Mouse (Mus musculus): ENCODE measurements around the gene Mlec.
A peak's percentile ranks its signal among the peaks of the same experiment; 100 is the strongest.
"Not testable (repeated sequence)": the region's sequence is repeated elsewhere in the genome, so short reads cannot be mapped to it uniquely, and the experiment has no call there.

Mlec gene

GRCm38 (mm10) chr5:115179596-115179995, 21.6 kb upstream of the Mlec start:
- no peak for DNase-seq (ENCODE audit: low spot score)

GRCm38 (mm10) chr5:115177866-115178265, 19.9 kb upstream of the Mlec start:
- no peak for DNase-seq (ENCODE audit: low spot score)

GRCm38 (mm10) chr5:115174554-115174953, 16.6 kb upstream of the Mlec start:
- no peak for DNase-seq (ENCODE audit: low spot score)

GRCm38 (mm10) chr5:115170150-115170549, 12.2 kb upstream of the Mlec start:
- DNase-seq (ENCODE audit: low spot score): no peak

- DNase-seq (ENCODE audit: low spot score): no peak
These were observed 10.8 kb upstream of the Mlec start for GRCm38 (mm10) chr5:115168641-115169415.

DNA sequence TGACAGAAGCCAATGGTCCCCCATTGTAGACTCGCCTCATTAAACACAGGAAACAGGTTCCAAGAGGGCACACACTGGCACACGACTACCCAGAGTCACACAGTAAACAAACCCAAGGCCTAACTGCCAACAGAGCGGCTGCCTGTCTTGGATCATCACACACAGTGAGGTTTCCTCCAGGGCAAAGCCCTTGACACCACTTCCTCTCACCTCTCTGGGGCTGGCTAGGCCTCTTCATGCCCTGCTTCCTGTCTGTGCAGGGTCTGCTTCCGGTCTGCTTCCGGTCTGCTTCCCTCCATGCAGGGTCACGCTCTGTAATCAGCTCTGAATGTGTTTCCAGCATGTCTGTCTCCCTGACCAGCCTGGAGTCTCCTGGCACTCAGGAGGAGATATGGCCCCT, 9.4 kb upstream of the Mlec start:
- no peak for DNase-seq (ENCODE audit: low spot score)

DNA sequence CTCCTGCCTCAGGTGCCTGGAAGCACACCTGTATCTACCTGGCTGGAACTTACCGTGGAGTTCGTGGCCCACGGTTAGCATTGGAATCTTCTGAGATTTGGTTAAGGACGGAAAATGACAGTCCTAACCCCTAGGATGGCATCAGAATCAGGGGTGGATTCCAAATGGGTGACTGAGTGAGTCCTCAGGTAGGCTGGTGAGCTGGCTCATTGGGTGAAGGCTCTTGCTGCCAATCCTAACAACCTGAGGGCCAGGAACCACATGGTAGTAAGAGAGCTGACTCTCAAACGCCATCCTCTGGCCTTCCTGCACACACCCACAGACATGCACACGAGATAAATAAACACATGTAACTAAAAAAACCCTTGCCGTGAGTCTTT, 8.8 kb upstream of the Mlec start:
- no peak for DNase-seq (ENCODE audit: low spot score)

DNA sequence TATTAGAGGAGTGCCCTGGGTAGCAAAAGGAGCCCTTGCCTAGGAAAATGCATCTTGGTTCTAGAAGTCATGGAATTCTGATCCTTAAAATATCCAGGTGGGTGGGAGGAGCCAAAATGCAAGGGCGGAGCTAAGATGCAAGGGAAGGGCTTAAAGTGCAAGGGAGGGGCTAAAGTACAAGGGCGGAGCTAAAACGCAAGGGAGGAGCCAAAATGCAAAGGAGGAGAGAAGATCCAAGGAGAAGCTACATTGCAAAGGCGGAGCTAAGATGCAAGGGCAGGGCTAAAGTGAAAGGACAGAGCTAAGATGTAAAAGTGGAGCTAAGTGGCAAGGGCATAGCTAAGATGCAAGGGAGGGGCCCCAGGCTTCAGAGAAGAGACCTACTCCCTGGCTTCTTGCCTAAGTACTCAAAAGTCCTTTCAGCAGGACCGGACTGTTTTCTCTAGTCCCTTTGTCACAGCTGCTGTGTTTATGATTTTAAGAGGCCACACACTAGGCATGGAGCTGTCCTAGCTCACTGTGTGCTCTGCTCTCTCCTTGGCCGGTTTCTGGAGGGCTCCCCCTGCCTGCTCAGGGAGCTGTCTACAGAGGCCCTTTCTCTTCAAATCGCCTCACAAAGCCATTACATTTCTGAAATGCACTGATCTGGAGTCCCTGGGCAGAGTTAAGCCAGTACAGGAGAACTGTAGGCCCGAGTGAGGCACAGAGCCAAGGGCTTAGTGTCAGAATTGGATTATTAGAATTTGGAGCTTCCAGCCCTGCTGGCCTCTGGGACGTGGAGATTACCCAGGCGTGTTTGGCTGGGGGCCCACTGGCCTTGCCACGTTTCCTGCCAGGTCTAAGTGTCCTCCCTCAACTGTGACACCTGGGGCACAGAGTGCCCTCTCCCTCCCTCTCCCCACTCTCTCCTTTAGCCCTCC, 8.2 kb upstream of the Mlec start:
- no peak for DNase-seq (ENCODE audit: low spot score)

DNA sequence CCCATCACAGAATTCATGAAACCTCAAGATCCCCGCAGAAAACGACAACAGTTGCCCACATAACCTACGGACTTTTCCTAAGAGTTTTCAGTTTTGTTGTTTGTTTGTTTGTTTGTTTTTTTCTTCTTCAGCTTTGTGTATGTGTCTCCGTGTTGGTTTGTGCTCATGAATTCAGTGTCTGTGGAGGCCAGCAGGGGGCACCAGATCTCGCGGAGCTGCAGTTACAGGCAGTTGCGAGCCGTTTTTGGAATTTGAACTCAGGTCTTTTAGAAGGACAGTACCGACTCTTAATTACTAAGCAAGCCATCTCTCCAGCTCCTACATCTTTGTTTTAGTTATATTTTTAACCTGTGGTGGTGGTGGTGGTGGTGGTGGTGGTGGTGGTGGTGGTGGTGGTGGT, 7.4 kb upstream of the Mlec start:
- peak; percentile 48 for DNase-seq (ENCODE audit: low spot score)

GRCm38 (mm10) chr5:115164446-115164845, 6.5 kb upstream of the Mlec start:
- not testable (repeated sequence) for DNase-seq (ENCODE audit: low spot score)

- peak; percentile 55 for DNase-seq (ENCODE audit: low spot score)
These were observed 5.6 kb upstream of the Mlec start for GRCm38 (mm10) chr5:115163563-115163962.

- not testable (repeated sequence) for DNase-seq (ENCODE audit: low spot score)
These were observed 3.9 kb upstream of the Mlec start for GRCm38 (mm10) chr5:115161940-115162279.

- no peak for DNase-seq (ENCODE audit: low spot score)
These were observed 3.3 kb upstream of the Mlec start for GRCm38 (mm10) chr5:115161064-115161939.

DNA sequence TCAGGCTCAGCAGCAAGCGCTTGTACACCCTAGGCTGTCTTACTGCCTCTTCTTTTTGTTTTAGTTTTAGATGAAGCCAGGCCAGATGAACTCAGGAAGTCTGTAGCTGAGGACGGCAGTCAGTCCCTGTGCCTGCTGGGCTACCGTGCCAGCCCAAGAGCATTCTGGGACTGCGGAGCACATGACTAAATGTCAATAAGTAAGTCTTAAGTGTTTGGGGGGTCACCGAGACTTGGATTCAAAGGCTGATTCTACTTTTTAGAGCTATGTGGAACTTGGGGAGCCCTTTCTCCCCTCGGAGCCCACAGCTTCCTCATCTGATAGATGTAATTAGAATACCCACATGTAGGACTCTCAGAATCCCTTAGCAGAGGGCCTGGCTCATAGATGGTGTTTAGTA, 2.7 kb upstream of the Mlec start:
- no peak for DNase-seq (ENCODE audit: low spot score)

- DNase-seq (ENCODE audit: low spot score): no peak
These were observed 1.2 kb upstream of the Mlec start for GRCm38 (mm10) chr5:115159165-115159564.

- no peak for DNase-seq (ENCODE audit: low spot score)
These were observed 918 bp downstream of the Mlec start for GRCm38 (mm10) chr5:115156933-115157589.

GRCm38 (mm10) chr5:115156401-115156800, 1.6 kb downstream of the Mlec start:
- DNase-seq (ENCODE audit: low spot score): no peak

DNA sequence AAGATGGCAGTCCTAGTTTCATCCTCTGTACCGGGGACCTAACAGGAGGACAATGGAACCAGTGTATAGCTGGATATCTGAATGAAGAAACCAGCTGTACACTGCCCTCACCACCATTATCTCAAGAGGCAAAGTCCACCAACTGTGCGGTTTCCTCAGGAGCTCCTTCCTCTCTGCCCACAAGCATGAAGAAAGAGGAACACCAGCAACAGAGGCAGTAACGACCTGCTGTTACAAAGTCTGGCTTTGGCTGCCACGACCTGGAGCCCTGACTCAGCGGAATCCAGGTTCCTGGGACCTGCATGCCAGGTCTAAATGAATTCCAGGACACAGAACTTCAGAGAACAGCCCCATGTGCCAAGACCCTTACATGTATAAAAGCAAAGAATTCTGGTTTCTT, 2.1 kb downstream of the Mlec start:
- DNase-seq (ENCODE audit: low spot score): no peak

- DNase-seq (ENCODE audit: low spot score): no peak
These were observed 2.8 kb downstream of the Mlec start for GRCm38 (mm10) chr5:115155156-115155631.

DNA sequence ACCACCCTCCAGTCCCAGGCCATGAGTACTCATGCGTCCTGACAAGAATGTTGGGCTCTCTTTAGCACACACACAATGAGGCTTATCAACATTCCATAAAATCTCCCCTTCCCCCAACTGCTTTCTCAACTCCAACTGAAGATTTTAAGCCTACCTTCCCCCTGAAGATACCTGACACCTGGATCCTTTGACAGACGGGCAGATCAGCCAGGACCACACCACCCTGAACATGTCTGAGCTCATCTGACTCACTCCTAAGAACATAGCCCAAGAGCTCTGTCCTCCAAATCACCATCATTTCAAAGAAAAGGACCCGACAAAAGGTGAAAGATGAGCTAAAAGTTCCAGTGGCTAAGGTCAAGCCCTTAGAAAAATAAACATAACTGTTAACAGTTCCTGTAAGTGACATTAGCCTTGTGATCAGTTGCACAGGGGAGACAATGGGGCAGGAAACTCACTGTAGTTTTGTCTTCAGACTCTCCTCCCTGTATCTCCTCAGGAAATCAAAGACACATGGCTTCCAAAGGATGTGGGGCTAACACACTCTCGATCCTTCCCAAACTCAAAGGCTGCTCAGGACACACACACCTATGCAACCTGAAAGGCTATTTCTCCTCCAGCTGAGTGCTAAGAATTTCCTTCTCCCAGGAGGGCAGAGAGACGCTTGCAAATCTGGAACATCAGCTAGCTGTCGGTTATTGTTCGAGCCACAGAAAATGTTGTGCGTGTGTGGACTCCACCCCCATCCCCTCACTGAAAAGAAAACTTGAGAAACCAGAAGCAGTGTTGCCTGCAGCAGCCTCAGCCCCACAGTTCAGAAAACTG, 5.6 kb downstream of the Mlec start:
- no peak for DNase-seq (ENCODE audit: low spot score)

DNA sequence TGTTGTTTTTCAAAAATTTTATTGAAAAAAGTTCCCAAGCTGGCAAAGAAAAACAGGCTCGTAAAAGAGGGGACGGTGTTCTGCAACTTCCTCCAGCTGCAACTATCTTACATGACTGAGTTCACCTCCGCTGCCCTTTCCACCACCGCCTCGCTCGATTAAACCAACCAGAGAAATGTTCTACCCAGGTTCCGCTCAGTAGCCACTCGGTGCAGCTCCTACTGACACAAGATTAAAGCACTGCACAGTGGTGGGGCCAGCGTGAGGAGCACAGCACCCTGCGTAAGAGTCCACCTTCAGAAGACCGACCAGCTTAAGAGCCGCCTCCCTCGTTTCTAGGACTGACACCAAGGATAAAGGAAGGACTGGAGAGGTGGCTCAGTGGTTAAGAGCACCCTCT, 6.5 kb downstream of the Mlec start:
- DNase-seq (ENCODE audit: low spot score): no peak

Measured in retina, embryonic 14.5 days (tissue).